Mouse (Mus musculus): ENCODE measurements around the gene Rusc2. TPM values are rescaled to one million over a fixed set of nuclear protein-coding genes. Genes with fewer than 3 reads are reported as not detected.

The Rusc2 gene
- polyA plus RNA-seq, 1 experiment from 2014 or later, result 2.1 TPM

DNA sequence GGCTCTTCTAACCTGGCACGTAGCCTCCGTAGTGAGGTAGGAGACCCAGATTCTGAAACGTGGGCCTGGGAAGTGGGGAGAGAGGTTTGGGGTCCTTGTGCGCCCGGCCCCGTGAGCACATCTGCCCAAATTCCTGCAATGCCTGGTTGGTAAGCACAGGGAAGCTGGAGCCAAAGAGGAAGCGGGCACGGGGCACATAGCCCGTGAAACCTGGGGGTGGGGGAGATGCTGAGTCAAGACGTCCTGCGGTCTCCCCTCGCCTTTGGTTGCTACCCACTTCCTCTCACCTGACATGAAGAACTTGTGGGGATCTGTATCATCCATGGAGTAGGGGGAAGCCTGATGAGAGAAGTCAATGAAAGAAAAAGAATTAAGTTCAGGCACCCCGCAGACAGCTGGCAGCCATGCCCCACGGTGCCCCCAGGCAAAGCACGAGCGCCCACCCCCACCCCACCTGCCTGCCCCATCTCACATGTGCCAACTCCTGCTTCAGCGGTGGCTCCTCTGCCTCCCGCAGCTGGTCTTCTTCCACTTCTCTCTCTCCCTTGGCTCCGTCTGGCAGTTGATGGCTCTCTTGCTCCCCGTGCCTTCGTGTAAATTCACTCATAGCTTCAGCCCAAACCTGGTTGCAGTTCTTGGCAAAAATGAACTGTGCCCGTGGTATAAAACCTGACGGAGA is 45.9 kb downstream of the Rusc2 start:
- ATAC-seq (no peak), DNase-seq (no peak)
- peaks cover 11% of the 10 kb centered on the region for H3K4me1 ChIP-seq (ENCODE audit: insufficient read depth)
- H3K4me3 ChIP-seq (ENCODE audit: low read depth, low read length), result no peak overlapping the region
- no peak overlapping the region for H3K4me2 ChIP-seq (ENCODE audit: low read depth, low read length)
- no peak overlapping the region for H3K27ac ChIP-seq (ENCODE audit: low read depth)
- H3K27me3 ChIP-seq (ENCODE audit: insufficient read depth, low read length), result peaks cover 38% of the 10 kb centered on the region
- 17% methylated on average over 22 of the region's 23 CpGs for WGBS (ENCODE audit: insufficient replicate concordance)
- H3K9ac ChIP-seq (replicated peaks), result no peak overlapping the region
- H3K36me3 ChIP-seq (replicated peaks; ENCODE audit: insufficient read depth, low read length), result peaks cover 21% of the 10 kb centered on the region
- no peaks in the 10 kb centered on the region for H3K9me3 ChIP-seq (ENCODE audit: low read length)
- TF ChIP-seq CTCF (IDR thresholded peaks at IDR 0.05; ENCODE audit: low read depth) (no peak), EP300 (IDR thresholded peaks at IDR 0.05; ENCODE audit: low read depth) (no peak)

- Histone ChIP-seq H3K27ac (ENCODE audit: low read depth) (no peak overlapping the region), H3K4me2 (ENCODE audit: low read depth, low read length) (no peak overlapping the region), H3K27me3 (ENCODE audit: insufficient read depth, low read length) (peaks cover 38% of the 10 kb centered on the region), H3K36me3 (replicated peaks; ENCODE audit: insufficient read depth, low read length) (peaks cover 20% of the 10 kb centered on the region), H3K9ac (replicated peaks) (no peak overlapping the region), H3K4me1 (ENCODE audit: insufficient read depth) (peaks cover 7% of the 10 kb centered on the region), H3K4me3 (ENCODE audit: low read depth, low read length) (no peak overlapping the region), H3K9me3 (ENCODE audit: low read length) (no peaks in the 10 kb centered on the region)
- 0 out of 2 replicates have a peak, but pooled peaks have one; percentile 5 for ATAC-seq
- TF ChIP-seq EP300 (IDR thresholded peaks at IDR 0.05; ENCODE audit: low read depth) (no peak), CTCF (IDR thresholded peaks at IDR 0.05; ENCODE audit: low read depth) (no peak)
- WGBS (ENCODE audit: insufficient replicate concordance), result 27% methylated on average over 16 of the region's 16 CpGs
- no peak for DNase-seq
Measured at GRCm38 (mm10) chr4:43428180-43428861, 46.5 kb downstream of the Rusc2 start.

DNA sequence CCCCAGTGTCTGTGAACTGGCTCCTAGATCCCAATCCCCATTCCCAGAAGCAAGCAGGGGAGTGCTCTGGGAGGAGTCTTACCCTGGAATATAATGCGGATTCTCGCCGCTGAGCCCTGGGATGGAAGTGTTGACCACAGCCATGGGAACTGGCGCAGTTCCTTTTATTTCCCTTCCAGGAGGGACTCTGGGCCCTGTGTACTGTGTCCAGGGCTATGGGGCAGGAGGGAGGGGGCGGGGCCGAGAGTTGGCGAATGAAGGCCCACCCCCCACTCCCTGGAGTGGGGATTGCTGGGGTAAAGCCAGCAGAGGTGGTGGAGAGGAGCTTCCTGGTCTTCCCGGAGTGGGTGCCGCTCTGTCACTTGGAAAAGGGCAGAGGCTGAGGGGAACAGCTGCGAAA is 47.2 kb downstream of the Rusc2 start, which contains the start of gene Fam166b:
Fam166b (minus strand) TSS at position 189 of the 400 bp plus-strand sequence.
- no peak within 1 kb of the TSS for H3K9ac ChIP-seq (replicated peaks)
- peaks cover 17% of the 10 kb centered on the region for H3K36me3 ChIP-seq (replicated peaks; ENCODE audit: insufficient read depth, low read length)
- TF ChIP-seq CTCF (IDR thresholded peaks at IDR 0.05; ENCODE audit: low read depth), result no peak
- no peak for TF ChIP-seq EP300 (IDR thresholded peaks at IDR 0.05; ENCODE audit: low read depth)
- no peak within 1 kb of the TSS for H3K4me3 ChIP-seq (ENCODE audit: low read depth, low read length)
- DNase-seq (no peak), ATAC-seq (peak; percentile 22; the same call in 1 of the 2 replicates)
- 20% methylated on average over 10 of the region's 10 CpGs for WGBS (ENCODE audit: insufficient replicate concordance)
- H3K27ac ChIP-seq (ENCODE audit: low read depth), result no peak within 1 kb of the TSS
- H3K4me2 ChIP-seq (ENCODE audit: low read depth, low read length), result no peak within 1 kb of the TSS
- H3K9me3 ChIP-seq (ENCODE audit: low read length), result no peaks in the 10 kb centered on the region
- peaks cover 38% of the 10 kb centered on the region for H3K27me3 ChIP-seq (ENCODE audit: insufficient read depth, low read length)
- H3K4me1 ChIP-seq (ENCODE audit: insufficient read depth), result peaks cover 2% of the 10 kb centered on the region; the same call in 1 of the 2 replicates

- ATAC-seq (peak; percentile 64), DNase-seq (peak; percentile 83)
- H3K4me3 ChIP-seq (ENCODE audit: low read depth, low read length), result no peak overlapping the region
- TF ChIP-seq EP300 (IDR thresholded peaks at IDR 0.05; ENCODE audit: low read depth), result no peak
- peak; percentile 94 for TF ChIP-seq CTCF (IDR thresholded peaks at IDR 0.05; ENCODE audit: low read depth)
- H3K9me3 ChIP-seq (ENCODE audit: low read length), result no peaks in the 10 kb centered on the region
- peaks cover 17% of the 10 kb centered on the region for H3K27me3 ChIP-seq (ENCODE audit: insufficient read depth, low read length)
- H3K9ac ChIP-seq (replicated peaks), result no peak overlapping the region
- WGBS (ENCODE audit: insufficient replicate concordance), result 9% methylated on average over 4 of the region's 4 CpGs
- H3K36me3 ChIP-seq (replicated peaks; ENCODE audit: insufficient read depth, low read length), result no peaks in the 10 kb centered on the region
- H3K27ac ChIP-seq (ENCODE audit: low read depth), result no peak overlapping the region
- H3K4me2 ChIP-seq (ENCODE audit: low read depth, low read length), result no peak overlapping the region
- peaks cover 2% of the 10 kb centered on the region; the same call in 1 of the 2 replicates for H3K4me1 ChIP-seq (ENCODE audit: insufficient read depth)
Measured at GRCm38 (mm10) chr4:43431690-43432089, 49.9 kb downstream of the Rusc2 start.

DNA sequence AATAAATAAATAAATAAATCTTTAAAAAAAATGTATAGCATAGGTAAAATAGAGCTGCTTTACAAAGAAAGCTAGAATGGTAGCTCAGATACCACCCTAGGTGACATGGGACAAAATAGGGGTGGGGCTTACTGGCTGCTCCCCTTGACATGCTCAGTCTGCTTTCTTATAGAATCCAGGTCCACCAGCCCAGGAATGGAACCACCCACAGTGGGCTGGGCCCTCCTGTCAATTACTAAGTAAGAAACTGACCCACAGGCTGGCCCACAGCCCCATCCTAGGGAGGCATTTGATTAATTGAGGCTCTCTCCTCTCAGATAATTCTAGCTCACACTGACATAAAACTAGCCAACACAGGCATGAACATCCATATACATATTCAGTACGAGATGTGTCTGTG is 51.1 kb downstream of the Rusc2 start:
- Histone ChIP-seq H3K27ac (ENCODE audit: low read depth) (no peak overlapping the region), H3K9me3 (ENCODE audit: low read length) (no peaks in the 10 kb centered on the region), H3K27me3 (ENCODE audit: insufficient read depth, low read length) (peaks cover 6% of the 10 kb centered on the region; the same call in 1 of the 2 replicates), H3K4me3 (ENCODE audit: low read depth, low read length) (no peak overlapping the region), H3K36me3 (replicated peaks; ENCODE audit: insufficient read depth, low read length) (no peaks in the 10 kb centered on the region), H3K4me2 (ENCODE audit: low read depth, low read length) (no peak overlapping the region), H3K4me1 (ENCODE audit: insufficient read depth) (peaks cover 2% of the 10 kb centered on the region; the same call in 1 of the 2 replicates), H3K9ac (replicated peaks) (no peak overlapping the region)
- no peak for TF ChIP-seq EP300 (IDR thresholded peaks at IDR 0.05; ENCODE audit: low read depth)
- TF ChIP-seq CTCF (IDR thresholded peaks at IDR 0.05; ENCODE audit: low read depth), result no peak
- ATAC-seq, result no peak
- DNase-seq, result no peak
- WGBS (ENCODE audit: insufficient replicate concordance), result 76% methylated on average over 1 of the region's 1 CpGs

GRCm38 (mm10) chr4:43441639-43442038 is 59.9 kb downstream of the Rusc2 start, which contains the start of gene Tesk1:
TSS of gene Tesk1 (plus strand) at chr4:43441939.
- 28% methylated on average over 4 of the region's 4 CpGs for WGBS (ENCODE audit: insufficient replicate concordance)
- ATAC-seq (no peak), DNase-seq (no peak)
- H3K4me2 ChIP-seq (ENCODE audit: low read depth, low read length), result peak within 1 kb of the TSS; percentile 99
- no peak for TF ChIP-seq EP300 (IDR thresholded peaks at IDR 0.05; ENCODE audit: low read depth)
- TF ChIP-seq CTCF (IDR thresholded peaks at IDR 0.05; ENCODE audit: low read depth), result no peak
- H3K9me3 ChIP-seq (ENCODE audit: low read length), result no peaks in the 10 kb centered on the region
- peaks cover 4% of the 10 kb centered on the region for H3K4me1 ChIP-seq (ENCODE audit: insufficient read depth)
- H3K27ac ChIP-seq (ENCODE audit: low read depth), result peak within 1 kb of the TSS; percentile 83
- peak within 1 kb of the TSS; percentile 71 for H3K4me3 ChIP-seq (ENCODE audit: low read depth, low read length)
- H3K27me3 ChIP-seq (ENCODE audit: insufficient read depth, low read length), result no peaks in the 10 kb centered on the region
- peak within 1 kb of the TSS; percentile 78 for H3K9ac ChIP-seq (replicated peaks)
- peaks cover 8% of the 10 kb centered on the region for H3K36me3 ChIP-seq (replicated peaks; ENCODE audit: insufficient read depth, low read length)

Measured in liver, postnatal 0 days (tissue).